Mouse (Mus musculus) limb, embryonic 10.5 days (tissue): Measurements from ENCODE around the gene Twf2. TPM values are rescaled to one million over a fixed set of nuclear protein-coding genes. Genes with fewer than 3 reads are reported as not detected.

Experiments used
- DNase-seq: peaks from one replicate; pipeline ENCODE4 v3.0.0-alpha.2; 2017; ENCODE audit warnings: low spot score
- H3K27ac ChIP-seq: fragments of 300-500 bp; sonication (generic); 2 replicates; pipeline ENCODE4 v1.5.1; 2016; ENCODE audit warnings: mild to moderate bottlenecking
- H3K27me3 ChIP-seq: fragments of 300-500 bp; sonication (generic); 2 replicates; pipeline ENCODE4 v1.6.1; 2016; ENCODE audit warnings: low read depth, mild to moderate bottlenecking; ENCODE audit not compliant: poor library complexity, severe bottlenecking
- H3K36me3 ChIP-seq: fragments of 300-500 bp; sonication (generic); 2 replicates; pipeline ENCODE4 v1.6.1; 2016; ENCODE audit warnings: mild to moderate bottlenecking, moderate library complexity
- H3K4me1 ChIP-seq: fragments of 300-500 bp; sonication (generic); 2 replicates; pipeline ENCODE4 v1.6.1; 2016
- H3K4me3 ChIP-seq: fragments of 300-500 bp; sonication (generic); 2 replicates; pipeline ENCODE4 v1.5.1; 2016; ENCODE audit warnings: mild to moderate bottlenecking, moderate library complexity
- H3K9me3 ChIP-seq: fragments of 300-500 bp; sonication (generic); replicated peaks from 2 replicates; pipeline ENCODE4 v1.6.1; 2016; ENCODE audit warnings: mild to moderate bottlenecking
- WGBS: fragments of 180-500 bp; shearing (Covaris S2); methylation state at CpG from one replicate; pipeline ENCODE4 v1.1.7; 2016; 5-methylcytosine and 5-hydroxymethylcytosine counted together
- polyA plus RNA-seq: library from polyadenylated mRNA; unstranded; fragments of >200 nt; fragmentation: Nextera tagmentation; extraction: Ambion mirVana; gene quantifications from 2 replicates; pipeline ENCODE4 v1.2.1, GENCODE M21; 2016

Gene Twf2
- polyA plus RNA-seq, 1 experiment from 2014 or later: 76.6 TPM

DNA sequence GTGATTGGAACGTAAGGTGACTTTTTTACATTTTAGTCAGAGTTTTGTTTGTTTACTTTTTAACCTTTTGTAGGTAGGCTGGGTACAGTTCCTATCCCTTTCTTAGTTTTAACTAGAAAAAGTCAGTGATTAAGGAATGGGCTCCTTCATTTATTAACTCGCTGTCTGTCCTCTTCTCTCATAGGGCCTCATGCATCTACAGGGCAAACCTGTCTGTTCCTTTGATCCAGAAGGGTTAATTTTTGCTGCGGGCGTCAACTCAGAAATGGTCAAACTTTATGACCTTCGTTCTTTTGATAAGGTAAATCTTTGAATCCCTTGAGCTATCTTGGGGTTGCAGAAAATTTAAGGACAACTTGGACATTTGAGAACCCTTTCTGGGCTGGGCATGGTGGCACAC lies 18.9 kb upstream of the Twf2 start:
- 95% methylated on average over 5 of the region's 5 CpGs for WGBS
- Histone ChIP-seq H3K27ac (no peak overlapping the region), H3K4me1 (no peaks in the 10 kb centered on the region), H3K4me3 (no peak overlapping the region), H3K9me3 (no peaks in the 10 kb centered on the region), H3K36me3 (peaks cover 100% of the 10 kb centered on the region), H3K27me3 (no peaks in the 10 kb centered on the region)
- DNase-seq: no peak

DNA sequence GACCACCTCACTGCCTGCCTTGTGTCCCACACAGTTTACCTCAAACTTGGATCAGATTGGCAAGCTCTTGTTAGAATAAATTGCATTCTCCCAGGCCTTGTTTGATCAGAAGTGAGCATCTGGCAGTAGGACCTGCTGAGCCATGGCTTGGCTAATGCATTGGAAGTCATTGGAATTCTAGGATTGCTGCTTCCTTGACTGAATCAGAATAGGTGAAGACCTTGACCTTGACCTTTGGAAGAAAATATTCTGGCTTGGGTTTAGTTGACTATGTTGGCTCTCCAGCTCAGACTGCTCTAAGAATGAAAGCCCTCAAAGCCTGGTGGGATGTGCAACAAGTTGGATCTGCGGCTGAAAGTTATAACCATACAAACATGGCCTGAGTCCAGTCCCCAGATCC lies 11.6 kb upstream of the Twf2 start:
- H3K36me3 ChIP-seq: peaks cover 98% of the 10 kb centered on the region

DNA sequence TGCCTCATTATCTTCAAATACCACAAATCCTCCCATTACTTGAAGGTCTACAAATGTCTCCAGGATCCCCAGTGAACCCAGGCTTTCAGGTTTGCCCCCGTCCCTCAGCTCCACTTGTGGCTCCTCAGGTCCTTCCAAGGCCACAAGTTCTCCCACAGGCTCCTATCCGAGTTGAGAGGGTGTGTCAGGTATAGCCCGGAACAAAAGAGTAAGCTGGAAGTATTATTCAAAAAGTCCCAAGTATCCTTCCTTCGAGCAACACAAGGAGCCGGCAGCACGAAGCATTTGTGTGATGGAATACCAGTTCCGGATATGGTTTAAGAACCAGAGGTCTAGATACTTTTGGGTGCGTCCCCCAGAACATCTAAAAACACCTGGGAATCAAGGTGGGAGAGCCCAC lies 10.9 kb upstream of the Twf2 start:
- DNase-seq: no peak
- Histone ChIP-seq H3K9me3 (no peaks in the 10 kb centered on the region), H3K4me3 (no peak overlapping the region), H3K4me1 (peaks cover under 1% of the 10 kb centered on the region), H3K36me3 (peaks cover 98% of the 10 kb centered on the region), H3K27ac (no peak overlapping the region), H3K27me3 (no peaks in the 10 kb centered on the region)
- WGBS: 92% methylated on average over 8 of the region's 8 CpGs

More for the DNA sequence above, 11.6 kb upstream of the Twf2 start:
- 95% methylated on average over 1 of the region's 1 CpGs for WGBS
- H3K9me3 ChIP-seq: no peaks in the 10 kb centered on the region
- no peaks in the 10 kb centered on the region for H3K27me3 ChIP-seq
- H3K27ac ChIP-seq: no peak overlapping the region
- no peak overlapping the region for H3K4me3 ChIP-seq
- H3K4me1 ChIP-seq: no peaks in the 10 kb centered on the region
- DNase-seq: no peak

DNA sequence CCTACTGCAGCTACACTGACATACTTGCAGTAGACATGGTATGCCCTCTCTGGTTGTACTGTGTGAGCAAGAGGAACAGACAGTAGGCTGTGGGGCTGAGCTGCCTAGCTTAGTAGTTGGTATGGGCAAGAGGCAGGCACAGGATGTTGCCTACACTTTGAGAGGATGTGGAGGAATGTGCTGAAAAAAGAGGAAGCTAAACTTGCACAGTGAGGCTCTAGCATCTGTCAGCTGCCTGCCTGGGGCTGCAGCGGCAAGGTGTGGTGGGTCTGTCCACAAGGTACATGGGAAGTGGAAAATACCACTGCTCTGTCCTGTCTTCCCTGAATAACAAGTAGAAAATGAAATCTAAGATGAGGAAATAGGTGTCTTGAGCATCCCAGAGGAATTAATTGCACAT lies 9.9 kb upstream of the Twf2 start:
- DNase-seq: no peak
- Histone ChIP-seq H3K27ac (no peak overlapping the region), H3K9me3 (no peaks in the 10 kb centered on the region), H3K36me3 (peaks cover 96% of the 10 kb centered on the region), H3K27me3 (no peaks in the 10 kb centered on the region), H3K4me1 (peaks cover 11% of the 10 kb centered on the region), H3K4me3 (no peak overlapping the region)
- 91% methylated on average over 1 of the region's 1 CpGs for WGBS

DNA sequence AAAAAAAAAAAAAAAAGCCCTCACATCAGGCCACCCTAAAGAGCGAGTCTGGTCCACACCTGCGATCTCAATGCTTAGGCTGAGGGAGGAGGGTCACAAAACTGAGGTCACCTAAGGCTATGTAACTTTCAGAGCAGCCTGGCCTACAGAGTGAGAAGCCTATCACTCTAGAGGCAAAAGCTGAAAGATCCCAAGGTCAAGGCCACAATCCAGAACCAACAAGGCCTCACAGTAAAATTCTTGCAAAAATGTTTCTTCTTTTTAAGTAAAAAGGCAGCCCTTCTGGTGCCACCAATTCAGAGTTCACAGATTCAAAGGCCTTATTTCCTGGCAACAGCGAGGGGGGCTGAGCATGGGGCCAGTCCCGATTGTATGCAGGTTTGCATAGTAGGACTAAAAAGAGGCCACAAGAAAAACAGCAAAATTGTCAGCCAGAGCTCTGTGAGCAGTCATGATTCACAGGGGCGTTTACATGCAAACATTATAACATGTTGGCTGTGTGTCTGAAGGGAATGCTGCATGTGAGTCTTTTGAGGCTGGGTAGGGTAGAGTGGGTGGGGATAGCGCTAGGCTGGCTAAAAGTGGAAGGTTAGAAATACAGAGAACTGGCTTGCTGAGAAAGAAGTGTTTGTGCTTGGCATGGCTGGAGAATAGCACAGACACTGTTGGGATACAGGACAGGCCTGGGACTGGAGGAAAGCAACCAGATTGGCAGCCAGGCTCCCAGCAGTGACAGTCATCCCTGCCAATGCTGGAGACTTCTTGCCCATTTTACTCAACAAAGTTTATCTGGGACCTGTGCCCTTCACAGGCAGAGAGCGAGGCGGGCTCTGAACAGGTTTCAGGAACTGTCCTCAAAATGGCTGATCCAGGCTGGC lies 8.7 kb upstream of the Twf2 start:
- H3K4me3 ChIP-seq: no peak overlapping the region
- no peak overlapping the region for H3K27ac ChIP-seq
- H3K36me3 ChIP-seq: peaks cover 85% of the 10 kb centered on the region
- no peaks in the 10 kb centered on the region for H3K27me3 ChIP-seq
- no peaks in the 10 kb centered on the region for H3K9me3 ChIP-seq
- peaks cover 21% of the 10 kb centered on the region for H3K4me1 ChIP-seq
- 93% methylated on average over 8 of the region's 8 CpGs for WGBS
- DNase-seq: no peak

- no peak for DNase-seq
- Histone ChIP-seq H3K4me1 (peaks cover 33% of the 10 kb centered on the region), H3K27ac (no peak overlapping the region), H3K27me3 (no peaks in the 10 kb centered on the region), H3K4me3 (no peak overlapping the region), H3K36me3 (peaks cover 69% of the 10 kb centered on the region), H3K9me3 (no peaks in the 10 kb centered on the region)
- WGBS: 88% methylated on average over 8 of the region's 8 CpGs
Observed at GRCm38 (mm10) chr9:106195693-106196092, 7.2 kb upstream of the Twf2 start.

DNA sequence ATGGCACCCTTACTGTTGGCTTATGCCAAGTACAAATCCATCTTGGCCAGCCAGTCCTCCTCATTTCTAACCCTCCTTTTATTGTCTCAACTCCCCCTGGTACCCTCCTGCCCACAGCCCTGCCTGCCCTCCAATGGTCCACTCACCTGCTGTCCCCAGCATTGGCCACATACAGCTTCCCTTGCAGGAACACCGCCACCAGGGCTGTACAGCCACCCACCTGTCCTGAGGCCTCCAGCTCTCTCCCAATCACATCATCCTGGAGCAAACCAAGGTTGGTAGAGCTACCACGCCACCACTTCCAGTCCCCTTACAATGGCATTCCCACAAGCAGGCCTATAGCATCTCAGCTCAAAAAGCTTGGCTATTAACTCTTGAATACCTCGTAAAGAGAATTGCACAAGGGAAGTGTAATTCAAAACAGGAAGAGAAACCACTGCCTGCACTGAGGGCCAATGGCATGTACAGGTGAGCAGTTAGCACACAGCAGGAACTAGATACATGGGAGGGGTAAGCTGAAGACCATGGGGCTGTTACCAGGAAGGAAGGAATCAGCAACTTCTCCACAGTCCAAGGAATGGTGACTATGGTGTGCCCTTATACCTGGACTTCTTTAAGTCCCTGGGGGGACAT lies 5.7 kb upstream of the Twf2 start:
- no peak for DNase-seq
- H3K27ac ChIP-seq: no peak overlapping the region
- WGBS: 93% methylated on average over 3 of the region's 3 CpGs
- no peaks in the 10 kb centered on the region for H3K27me3 ChIP-seq
- H3K4me3 ChIP-seq: peak overlapping the region; percentile 81
- H3K36me3 ChIP-seq: peaks cover 54% of the 10 kb centered on the region
- peaks cover 35% of the 10 kb centered on the region for H3K4me1 ChIP-seq
- no peaks in the 10 kb centered on the region for H3K9me3 ChIP-seq

GRCm38 (mm10) chr9:106197732-106198131 lies 5.2 kb upstream of the Twf2 start:
- whole genome bisulfite sequencing: 90% methylated on average over 9 of the region's 9 CpGs
- peaks cover 49% of the 10 kb centered on the region for H3K36me3 ChIP-seq
- H3K9me3 ChIP-seq: no peaks in the 10 kb centered on the region
- no peaks in the 10 kb centered on the region for H3K27me3 ChIP-seq
- peaks cover 40% of the 10 kb centered on the region for H3K4me1 ChIP-seq
- H3K27ac ChIP-seq: no peak overlapping the region
- peak overlapping the region; percentile 81; the same call in 1 of the 2 replicates for H3K4me3 ChIP-seq
- no peak for DNase-seq

DNA sequence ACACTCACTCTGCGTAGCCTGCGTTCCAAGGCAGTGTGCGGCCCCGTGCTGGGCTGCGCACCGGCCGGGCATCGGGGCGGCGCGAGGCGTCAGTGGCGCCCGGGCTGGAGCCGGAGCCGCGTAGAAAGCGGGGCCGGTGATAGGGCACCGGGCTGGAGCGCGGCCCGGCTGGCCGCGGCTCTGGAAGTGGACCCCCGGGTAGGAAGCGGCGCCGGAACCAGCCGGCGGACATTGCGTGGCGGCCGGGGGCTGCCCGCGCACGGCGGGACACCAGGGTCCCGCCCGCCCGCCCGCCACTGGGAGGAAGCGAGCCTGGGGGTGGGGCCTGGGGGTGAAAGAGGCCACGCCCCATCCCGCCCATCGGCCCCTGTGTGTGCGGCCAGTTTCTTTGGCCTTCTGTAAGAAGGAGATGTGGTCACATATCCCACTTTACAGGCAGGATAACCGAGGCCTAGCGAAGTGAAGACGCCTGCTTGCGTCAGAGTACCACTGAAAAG lies 3.9 kb upstream of the Twf2 start:
- Histone ChIP-seq H3K4me3 (peak overlapping the region; percentile 81), H3K4me1 (peaks cover 52% of the 10 kb centered on the region), H3K36me3 (peaks cover 38% of the 10 kb centered on the region), H3K9me3 (no peaks in the 10 kb centered on the region), H3K27ac (peak overlapping the region; percentile 92), H3K27me3 (no peaks in the 10 kb centered on the region)
- peak; percentile 86 for DNase-seq
- WGBS: under 1% methylated on average over 51 of the region's 51 CpGs

DNA sequence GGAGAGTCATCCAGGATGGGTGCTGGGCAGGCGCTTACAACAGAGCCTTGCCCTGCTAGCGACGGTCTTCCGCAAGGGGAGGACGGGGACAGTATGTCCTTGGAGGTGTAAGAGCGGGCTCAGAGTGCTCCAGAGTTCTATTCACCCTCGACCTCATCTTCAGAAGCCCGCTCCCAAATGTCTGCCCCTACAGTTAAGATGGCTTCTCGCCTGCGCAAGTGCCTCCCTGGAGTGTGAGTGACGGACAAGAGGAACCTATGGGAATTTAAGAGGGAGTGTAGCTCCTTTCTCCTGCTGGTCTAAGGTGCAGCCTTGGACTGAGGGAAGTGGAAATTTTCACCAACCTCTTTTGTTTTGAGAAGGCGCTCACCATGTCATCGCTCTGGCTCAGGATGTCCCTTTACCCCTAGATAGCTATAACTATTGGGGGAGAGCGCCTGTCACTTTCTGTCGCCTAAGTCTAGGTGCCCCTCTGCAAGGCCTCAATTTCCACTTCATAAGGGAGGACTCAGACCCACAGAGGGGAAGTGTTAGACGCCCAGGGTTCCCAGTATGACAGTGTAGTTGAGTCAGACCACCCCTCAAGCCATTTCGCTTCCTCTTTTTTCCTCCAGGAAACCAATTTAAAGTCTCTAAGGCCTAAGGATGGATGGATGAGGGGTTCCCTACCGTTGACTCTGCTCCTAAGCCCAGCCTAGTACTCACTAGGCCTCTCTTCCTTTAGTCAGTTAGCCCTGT lies 3.2 kb upstream of the Twf2 start, which contains the start of gene Ppm1m:
TSS of gene Ppm1m (minus strand) at position 212 of the 738 bp plus-strand sequence.
- H3K27ac ChIP-seq: peak within 1 kb of the TSS; percentile 92
- DNase-seq: no peak
- peaks cover 59% of the 10 kb centered on the region for H3K4me1 ChIP-seq
- peak within 1 kb of the TSS; percentile 81 for H3K4me3 ChIP-seq
- peaks cover 37% of the 10 kb centered on the region for H3K36me3 ChIP-seq
- no peaks in the 10 kb centered on the region for H3K9me3 ChIP-seq
- 41% methylated on average over 18 of the region's 18 CpGs for WGBS
- no peaks in the 10 kb centered on the region for H3K27me3 ChIP-seq

DNA sequence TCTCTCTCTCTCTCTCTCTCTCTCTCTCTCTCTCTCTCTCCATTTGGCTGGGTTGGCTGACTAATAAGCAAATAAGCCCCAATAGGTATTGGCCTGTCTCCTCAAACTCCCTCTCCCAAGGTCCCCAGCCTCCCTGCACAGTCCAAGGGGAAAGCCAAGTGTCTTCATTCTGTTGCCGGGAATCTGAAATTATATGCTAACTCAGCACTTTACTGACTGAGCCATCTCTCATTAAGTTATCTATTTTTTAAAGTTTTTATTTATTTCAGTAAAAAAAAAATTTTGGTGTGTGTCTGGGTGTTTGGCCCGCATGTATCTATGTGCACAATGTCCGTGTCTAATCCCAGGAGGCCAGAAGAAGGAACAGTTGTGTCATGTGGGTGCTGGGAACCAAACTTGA lies 1.0 kb upstream of the Twf2 start:
- peaks cover 69% of the 10 kb centered on the region for H3K4me1 ChIP-seq
- no peaks in the 10 kb centered on the region for H3K9me3 ChIP-seq
- no peaks in the 10 kb centered on the region for H3K27me3 ChIP-seq
- no peak for DNase-seq
- H3K36me3 ChIP-seq: peaks cover 23% of the 10 kb centered on the region
- H3K4me3 ChIP-seq: peak overlapping the region; percentile 71; the same call in 1 of the 2 replicates
- 89% methylated on average over 3 of the region's 3 CpGs for WGBS
- H3K27ac ChIP-seq: no peak overlapping the region

DNA sequence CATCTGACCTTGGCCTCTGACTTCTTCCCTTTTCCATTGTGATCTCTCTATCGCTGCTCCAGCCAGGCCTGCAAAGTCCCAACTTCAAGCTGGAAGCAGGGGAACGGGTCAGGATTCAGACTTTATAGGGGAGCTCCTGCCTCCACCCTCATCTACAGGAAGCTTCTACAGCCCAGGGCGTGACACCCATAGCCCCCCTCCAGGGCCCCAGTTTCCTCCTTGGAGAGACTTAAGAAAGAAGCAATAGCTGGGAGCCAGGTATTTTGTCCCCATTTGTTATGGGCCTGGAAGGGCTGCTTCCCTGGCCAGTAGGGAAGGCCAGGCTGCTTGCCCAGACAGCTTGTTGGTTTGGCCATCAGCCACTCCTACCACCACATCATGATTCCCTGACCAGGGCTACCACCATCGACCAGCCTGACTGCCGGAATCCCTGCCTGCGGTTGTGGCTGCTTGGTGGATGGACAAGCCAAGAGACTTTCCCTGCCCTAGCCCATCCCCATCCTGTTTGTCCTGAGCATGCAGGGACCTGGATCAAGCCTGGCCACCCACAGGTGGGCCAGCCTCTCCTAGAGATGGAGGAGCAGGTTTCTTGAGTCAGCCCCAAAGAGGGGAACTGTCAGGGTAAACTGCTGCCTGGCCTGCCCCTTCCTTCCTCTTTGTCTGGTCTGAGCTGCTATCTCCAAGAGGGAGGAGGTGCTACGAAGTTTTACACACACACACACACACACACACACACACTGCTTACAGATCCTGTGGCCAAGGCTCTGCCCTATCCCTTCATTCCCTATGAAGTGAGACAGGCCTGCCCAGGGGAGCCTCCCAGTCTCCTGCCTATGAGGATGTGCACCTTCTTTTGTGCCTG lies 1.3 kb downstream of the Twf2 start:
- peaks cover 28% of the 10 kb centered on the region for H3K36me3 ChIP-seq
- peak overlapping the region; percentile 89; the same call in 1 of the 2 replicates for H3K27ac ChIP-seq
- peaks cover 48% of the 10 kb centered on the region for H3K4me1 ChIP-seq
- 77% methylated on average over 7 of the region's 7 CpGs for WGBS
- H3K27me3 ChIP-seq: no peaks in the 10 kb centered on the region
- H3K9me3 ChIP-seq: no peaks in the 10 kb centered on the region
- no peak for DNase-seq
- H3K4me3 ChIP-seq: peak overlapping the region; percentile 71
